Mouse (Mus musculus) ES-Bruce4 (cell line): ENCODE measurements around the gene Eif4ebp2. TPM values are rescaled to one million over a fixed set of nuclear protein-coding genes. Genes with fewer than 3 reads are reported as not detected.

Experiments used
- H3K27ac ChIP-seq: 2 replicates; pipeline ENCODE4 v1.5.1; 2012; ENCODE audit warnings: low read length, inconsistent platforms; ENCODE audit not compliant: insufficient read depth
- H3K27me3 ChIP-seq: 2 replicates; pipeline ENCODE4 v1.6.1; 2012; ENCODE audit warnings: mild to moderate bottlenecking, low read length, inconsistent platforms; ENCODE audit not compliant: control insufficient read depth, poor library complexity, insufficient read depth, severe bottlenecking
- H3K36me3 ChIP-seq: 2 replicates; pipeline ENCODE4 v1.6.1; 2012; ENCODE audit warnings: inconsistent platforms, mild to moderate bottlenecking, low read length, moderate library complexity; ENCODE audit not compliant: control insufficient read depth, poor library complexity, insufficient read depth, severe bottlenecking
- H3K4me1 ChIP-seq: one replicate; pipeline ENCODE4 v1.8.1; 2011; ENCODE audit warnings: low read length; ENCODE audit not compliant: control insufficient read depth, insufficient read depth
- H3K4me3 ChIP-seq: 2 replicates; pipeline ENCODE4 v1.5.1; 2011; ENCODE audit warnings: low read depth, mild to moderate bottlenecking, low read length
- H3K9ac ChIP-seq: 2 replicates; pipeline ENCODE4 v1.6.1; 2012; ENCODE audit warnings: low read depth, mild to moderate bottlenecking, inconsistent platforms; ENCODE audit not compliant: poor library complexity, severe bottlenecking
- H3K9me3 ChIP-seq: replicated peaks from 2 replicates; pipeline ENCODE4 v1.6.1; 2012; ENCODE audit warnings: mild to moderate bottlenecking, low read length, inconsistent platforms; ENCODE audit not compliant: control insufficient read depth, poor library complexity, insufficient read depth, severe bottlenecking
- CTCF ChIP-seq: IDR thresholded peaks from one replicate; pipeline ENCODE4 v1.8.1; 2011; ENCODE audit warnings: low read depth, low read length
- EP300 ChIP-seq: IDR thresholded peaks from 2 replicates; pipeline ENCODE4 v1.6.1; 2011; ENCODE audit warnings: low read depth, low read length; ENCODE audit not compliant: insufficient read depth
- POLR2A ChIP-seq: IDR thresholded peaks from one replicate; pipeline ENCODE4 v1.8.1; 2011; ENCODE audit warnings: low read length; ENCODE audit not compliant: insufficient read depth
- polyA plus RNA-seq: library from polyadenylated mRNA; stranded (reverse); fragments of >200 nt; gene quantifications from 2 replicates; pipeline ENCODE4 v1.2.4, GENCODE M21; 2011; ENCODE audit warnings: low read depth; ENCODE audit not compliant: missing spikeins, insufficient read depth, insufficient read length

Gene Eif4ebp2
- polyA plus RNA-seq, 1 experiment = 207 TPM

GRCm38 (mm10) chr10:61425047-61425446 is 27.4 kb downstream of the Eif4ebp2 start:
- peaks cover 2% of the 10 kb centered on the region for H3K4me1 ChIP-seq
- TF ChIP-seq EP300 = no peak
- TF ChIP-seq POLR2A = no peak
- TF ChIP-seq CTCF = no peak
- H3K36me3 ChIP-seq = peaks cover 38% of the 10 kb centered on the region
- no peaks in the 10 kb centered on the region for H3K27me3 ChIP-seq
- no peaks in the 10 kb centered on the region for H3K9me3 ChIP-seq
- H3K9ac ChIP-seq = no peak overlapping the region
- H3K4me3 ChIP-seq = no peak overlapping the region
- H3K27ac ChIP-seq = no peak overlapping the region

GRCm38 (mm10) chr10:61424500-61424899 is 28.0 kb downstream of the Eif4ebp2 start:
- TF ChIP-seq EP300 (no peak), CTCF (no peak), POLR2A (no peak)
- 0 out of 2 replicates have a peak overlapping the region, but pooled peaks have one; percentile 39 for H3K27ac ChIP-seq
- peaks cover 41% of the 10 kb centered on the region for H3K36me3 ChIP-seq
- H3K27me3 ChIP-seq = no peaks in the 10 kb centered on the region
- no peak overlapping the region for H3K4me3 ChIP-seq
- H3K9ac ChIP-seq = no peak overlapping the region
- H3K9me3 ChIP-seq = no peaks in the 10 kb centered on the region
- H3K4me1 ChIP-seq = peaks cover 2% of the 10 kb centered on the region

GRCm38 (mm10) chr10:61423289-61423688 is 29.2 kb downstream of the Eif4ebp2 start:
- no peaks in the 10 kb centered on the region for H3K9me3 ChIP-seq
- TF ChIP-seq EP300 = no peak
- peak; percentile 83 for TF ChIP-seq CTCF
- peaks cover 2% of the 10 kb centered on the region for H3K4me1 ChIP-seq
- H3K27me3 ChIP-seq = no peaks in the 10 kb centered on the region
- peaks cover 43% of the 10 kb centered on the region for H3K36me3 ChIP-seq
- peak overlapping the region; percentile 17; the same call in 1 of the 2 replicates for H3K4me3 ChIP-seq
- H3K9ac ChIP-seq = no peak overlapping the region
- no peak overlapping the region for H3K27ac ChIP-seq

- Histone ChIP-seq H3K36me3 (peaks cover 43% of the 10 kb centered on the region), H3K9ac (no peak overlapping the region), H3K27ac (no peak overlapping the region), H3K4me1 (peaks cover 2% of the 10 kb centered on the region), H3K4me3 (peak overlapping the region; percentile 17; the same call in 1 of the 2 replicates), H3K27me3 (no peaks in the 10 kb centered on the region), H3K9me3 (no peaks in the 10 kb centered on the region)
- no peak for TF ChIP-seq EP300
Measured at GRCm38 (mm10) chr10:61422861-61423260, 29.6 kb downstream of the Eif4ebp2 start.

- Histone ChIP-seq H3K27ac (0 out of 2 replicates have a peak overlapping the region, but pooled peaks have one; percentile 45), H3K27me3 (no peaks in the 10 kb centered on the region), H3K4me1 (peaks cover 8% of the 10 kb centered on the region), H3K36me3 (peaks cover 36% of the 10 kb centered on the region), H3K9ac (peak overlapping the region; percentile 91), H3K9me3 (no peaks in the 10 kb centered on the region), H3K4me3 (peak overlapping the region; percentile 85)
- TF ChIP-seq CTCF = no peak
- TF ChIP-seq POLR2A = no peak
- no peak for TF ChIP-seq EP300
Measured at GRCm38 (mm10) chr10:61420011-61420410, 32.5 kb downstream of the Eif4ebp2 start.

- no peaks in the 10 kb centered on the region for H3K9me3 ChIP-seq
- TF ChIP-seq EP300 (peak; percentile 88), CTCF (no peak)
- H3K4me1 ChIP-seq = peaks cover 8% of the 10 kb centered on the region
- peak overlapping the region; percentile 91 for H3K9ac ChIP-seq
- H3K36me3 ChIP-seq = peaks cover 28% of the 10 kb centered on the region
- H3K27me3 ChIP-seq = no peaks in the 10 kb centered on the region
- peak overlapping the region; percentile 64 for H3K27ac ChIP-seq
- peak overlapping the region; percentile 85 for H3K4me3 ChIP-seq
Measured at GRCm38 (mm10) chr10:61419146-61419545, 33.3 kb downstream of the Eif4ebp2 start.
